Mouse (Mus musculus): ENCODE measurements around the gene Zfp609. TPM values are rescaled to one million over a fixed set of nuclear protein-coding genes. Genes with fewer than 3 reads are reported as not detected.
A peak's percentile ranks its signal among the peaks of the same experiment; 100 is the strongest.
"Not testable (repeated sequence)": the region's sequence is repeated elsewhere in the genome, so short reads cannot be mapped to it uniquely, and the experiment has no call there.

The Zfp609 gene
- total and polyA plus RNA-seq, 2 experiments from 2014 or later: 5.0 to 9.8 TPM

DNA sequence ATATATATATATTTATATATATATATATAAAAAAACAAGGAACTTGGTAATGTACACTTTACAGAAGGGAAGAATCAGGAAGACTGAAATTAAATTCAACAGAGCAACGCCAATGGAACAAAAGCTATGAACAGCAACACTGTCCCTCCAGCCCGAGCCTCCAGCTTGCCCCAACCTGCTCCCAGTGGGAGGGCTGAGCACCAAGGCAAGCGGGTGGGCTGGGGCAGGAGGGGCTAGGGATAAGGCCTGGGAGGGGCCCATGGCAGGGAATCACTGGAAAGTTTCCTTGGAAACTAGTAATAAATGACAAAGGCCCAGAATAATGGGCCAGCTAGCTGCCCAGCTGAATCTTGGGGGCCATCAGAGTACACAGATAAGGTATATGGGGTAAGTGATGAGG, 134.9 kb downstream of the Zfp609 start:
- peaks cover 45% of the 10 kb centered on the region for H3K36me3 ChIP-seq (ENCODE audit: insufficient read depth)
- WGBS: 16% methylated on average over 3 of the region's 3 CpGs
- H3K4me3 ChIP-seq (ENCODE audit: low read depth, low read length): no peak overlapping the region
- no peaks in the 10 kb centered on the region for H3K4me1 ChIP-seq (ENCODE audit: insufficient read depth)
- H3K27me3 ChIP-seq (ENCODE audit: insufficient read depth, low read length): no peaks in the 10 kb centered on the region
- H3K27ac ChIP-seq (ENCODE audit: low read depth, low read length): peak overlapping the region; percentile 1; the same call in 1 of the 2 replicates
- H3K9ac ChIP-seq: no peak overlapping the region
- DNase-seq (no peak), ATAC-seq (no peak)
- no peak for TF ChIP-seq CTCF (IDR thresholded peaks at IDR 0.05; ENCODE audit: low read depth)
- H3K9me3 ChIP-seq (ENCODE audit: low read length): no peaks in the 10 kb centered on the region
- H3K4me2 ChIP-seq (ENCODE audit: low read depth): no peak overlapping the region

DNA sequence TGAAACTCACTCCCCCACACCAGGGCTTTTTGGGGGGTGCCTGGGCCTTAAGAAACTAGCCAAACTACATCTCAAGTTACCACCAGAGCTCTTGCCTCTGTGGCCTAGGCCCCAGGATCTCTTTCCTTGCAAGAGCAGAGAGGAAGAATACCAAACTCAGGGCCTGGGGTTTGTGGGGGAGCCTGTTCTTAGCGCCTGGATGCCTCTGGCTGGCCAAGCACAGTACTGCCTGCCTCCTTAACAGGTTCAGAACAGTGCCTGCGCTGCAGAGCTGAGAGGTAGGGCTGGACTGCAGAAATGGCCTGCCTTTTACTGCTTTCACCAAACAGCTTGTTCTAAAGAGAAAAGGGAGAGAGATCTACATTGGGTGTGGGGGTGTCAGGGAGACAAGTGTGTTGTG, 137.5 kb downstream of the Zfp609 start:
- H3K27me3 ChIP-seq (ENCODE audit: insufficient read depth, low read length); H3K9me3 ChIP-seq (ENCODE audit: low read length); H3K27ac ChIP-seq (ENCODE audit: low read depth, low read length); H3K4me2 ChIP-seq (ENCODE audit: low read depth); H3K9ac ChIP-seq; ATAC-seq; DNase-seq; H3K4me1 ChIP-seq (ENCODE audit: insufficient read depth); H3K4me3 ChIP-seq (ENCODE audit: low read depth, low read length): not testable (repeated sequence)
- H3K36me3 ChIP-seq (ENCODE audit: insufficient read depth): peaks cover 37% of the 10 kb centered on the region
- WGBS: 56% methylated on average over 2 of the region's 2 CpGs

DNA sequence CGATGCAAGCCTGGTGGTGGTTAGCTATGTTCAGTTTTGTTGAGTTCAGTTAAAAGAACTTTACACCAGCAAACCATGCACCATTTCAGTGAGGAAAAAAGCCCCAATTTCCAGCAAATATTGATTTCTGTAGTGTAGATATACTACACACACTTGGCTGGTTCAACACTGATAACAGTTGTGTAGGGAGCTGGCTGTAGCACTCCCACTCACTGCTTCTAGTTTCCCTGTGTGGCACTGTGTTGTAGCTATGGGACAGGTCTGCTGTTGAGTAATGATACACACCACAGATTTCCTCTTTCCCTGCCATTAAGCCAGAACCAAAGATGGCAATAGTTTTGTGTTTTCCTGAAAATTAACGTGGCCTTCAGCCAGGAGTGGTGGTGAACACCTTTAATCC, 142.7 kb downstream of the Zfp609 start:
- DNase-seq (no peak), ATAC-seq (no peak)
- H3K4me2 ChIP-seq (ENCODE audit: low read depth): no peak overlapping the region
- no peaks in the 10 kb centered on the region for H3K27me3 ChIP-seq (ENCODE audit: insufficient read depth, low read length)
- peaks cover 12% of the 10 kb centered on the region; the same call in 1 of the 2 replicates for H3K36me3 ChIP-seq (ENCODE audit: insufficient read depth)
- 93% methylated on average over 2 of the region's 2 CpGs for WGBS
- no peak overlapping the region for H3K27ac ChIP-seq (ENCODE audit: low read depth, low read length)
- peaks cover 7% of the 10 kb centered on the region; the same call in 1 of the 2 replicates for H3K4me1 ChIP-seq (ENCODE audit: insufficient read depth)
- no peak for TF ChIP-seq CTCF (IDR thresholded peaks at IDR 0.05; ENCODE audit: low read depth)
- H3K4me3 ChIP-seq (ENCODE audit: low read depth, low read length): no peak overlapping the region
- no peaks in the 10 kb centered on the region for H3K9me3 ChIP-seq (ENCODE audit: low read length)
- H3K9ac ChIP-seq: no peak overlapping the region

DNA sequence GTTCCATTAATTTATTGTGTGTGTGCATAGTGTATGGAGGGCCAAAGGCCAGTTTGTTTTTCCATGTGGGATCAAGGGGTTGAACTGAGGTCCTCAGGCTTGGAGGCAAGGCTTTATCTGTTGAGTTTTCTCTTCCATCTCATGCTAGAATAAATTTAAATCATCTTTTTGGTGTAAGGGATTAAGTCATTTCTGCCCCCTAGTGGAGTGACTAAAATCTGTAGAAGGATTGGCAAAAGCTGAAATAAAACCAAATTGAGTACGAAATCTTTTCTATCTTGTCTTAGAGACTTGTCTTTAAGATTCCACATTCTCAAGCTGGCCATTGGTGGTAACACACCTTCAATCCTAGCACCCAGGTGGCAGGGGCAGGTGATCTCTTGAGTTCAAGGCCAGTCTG, 144.4 kb downstream of the Zfp609 start:
- no peak for ATAC-seq
- 67% methylated on average over 1 of the region's 1 CpGs for WGBS
- H3K9me3 ChIP-seq (ENCODE audit: low read length): no peaks in the 10 kb centered on the region
- peak; percentile 57 for DNase-seq
- H3K4me3 ChIP-seq (ENCODE audit: low read depth, low read length): no peak overlapping the region
- TF ChIP-seq CTCF (IDR thresholded peaks at IDR 0.05; ENCODE audit: low read depth): peak; percentile 67
- H3K36me3 ChIP-seq (ENCODE audit: insufficient read depth): peaks cover 10% of the 10 kb centered on the region; the same call in 1 of the 2 replicates
- H3K4me2 ChIP-seq (ENCODE audit: low read depth): no peak overlapping the region
- H3K27me3 ChIP-seq (ENCODE audit: insufficient read depth, low read length): no peaks in the 10 kb centered on the region
- peaks cover 23% of the 10 kb centered on the region for H3K4me1 ChIP-seq (ENCODE audit: insufficient read depth)
- no peak overlapping the region for H3K9ac ChIP-seq
- no peak overlapping the region for H3K27ac ChIP-seq (ENCODE audit: low read depth, low read length)

DNA sequence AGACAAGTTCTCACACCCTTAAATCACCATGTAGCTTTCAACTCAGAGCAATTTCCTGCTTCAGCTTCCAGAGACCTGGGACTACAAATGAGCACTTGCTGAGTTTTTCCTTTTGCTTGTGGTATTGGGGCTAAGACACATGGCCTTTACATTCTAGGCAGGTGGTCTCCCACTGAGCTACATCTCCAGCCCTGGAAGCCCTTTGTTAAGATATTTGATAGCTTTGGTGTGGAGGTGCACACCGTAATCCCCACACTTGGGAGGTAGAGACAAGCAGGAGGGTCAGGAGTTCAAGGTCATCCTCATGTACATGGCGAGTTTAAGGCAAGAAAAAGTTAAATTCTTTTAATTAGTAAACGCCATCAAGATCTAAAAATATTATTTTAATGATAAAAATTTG, 145.2 kb downstream of the Zfp609 start:
- Histone ChIP-seq H3K9me3 (ENCODE audit: low read length) (no peaks in the 10 kb centered on the region), H3K27ac (ENCODE audit: low read depth, low read length) (no peak overlapping the region), H3K4me1 (ENCODE audit: insufficient read depth) (peaks cover 31% of the 10 kb centered on the region), H3K4me3 (ENCODE audit: low read depth, low read length) (no peak overlapping the region), H3K36me3 (ENCODE audit: insufficient read depth) (peaks cover 2% of the 10 kb centered on the region; the same call in 1 of the 2 replicates), H3K9ac (no peak overlapping the region), H3K4me2 (ENCODE audit: low read depth) (no peak overlapping the region), H3K27me3 (ENCODE audit: insufficient read depth, low read length) (no peaks in the 10 kb centered on the region)
- TF ChIP-seq CTCF (IDR thresholded peaks at IDR 0.05; ENCODE audit: low read depth): no peak
- no peak for DNase-seq
- 92% methylated on average over 3 of the region's 3 CpGs for WGBS
- ATAC-seq: no peak

DNA sequence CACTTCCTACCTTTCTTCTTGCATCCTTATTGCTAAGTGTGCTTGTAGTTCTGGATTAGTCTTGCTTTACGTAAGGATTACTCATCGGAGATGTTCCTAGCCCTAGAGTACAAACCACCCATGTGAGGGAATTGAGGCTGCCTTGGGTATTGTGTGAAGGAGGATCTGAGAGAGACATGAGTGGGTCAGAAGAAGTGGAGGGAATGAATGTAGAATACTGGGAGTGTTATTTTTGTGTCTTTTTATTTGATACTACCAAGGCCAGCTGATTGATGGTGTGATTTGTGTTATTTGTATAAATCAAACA, 145.8 kb downstream of the Zfp609 start:
- Histone ChIP-seq H3K27ac (ENCODE audit: low read depth, low read length) (no peak overlapping the region), H3K9me3 (ENCODE audit: low read length) (no peaks in the 10 kb centered on the region), H3K27me3 (ENCODE audit: insufficient read depth, low read length) (no peaks in the 10 kb centered on the region), H3K4me3 (ENCODE audit: low read depth, low read length) (no peak overlapping the region), H3K4me2 (ENCODE audit: low read depth) (no peak overlapping the region), H3K36me3 (ENCODE audit: insufficient read depth) (no peaks in the 10 kb centered on the region), H3K4me1 (ENCODE audit: insufficient read depth) (peaks cover 32% of the 10 kb centered on the region), H3K9ac (no peak overlapping the region)
- no peak for TF ChIP-seq CTCF (IDR thresholded peaks at IDR 0.05; ENCODE audit: low read depth)
- WGBS: 87% methylated on average over 2 of the region's 2 CpGs
- ATAC-seq (no peak), DNase-seq (no peak)

DNA sequence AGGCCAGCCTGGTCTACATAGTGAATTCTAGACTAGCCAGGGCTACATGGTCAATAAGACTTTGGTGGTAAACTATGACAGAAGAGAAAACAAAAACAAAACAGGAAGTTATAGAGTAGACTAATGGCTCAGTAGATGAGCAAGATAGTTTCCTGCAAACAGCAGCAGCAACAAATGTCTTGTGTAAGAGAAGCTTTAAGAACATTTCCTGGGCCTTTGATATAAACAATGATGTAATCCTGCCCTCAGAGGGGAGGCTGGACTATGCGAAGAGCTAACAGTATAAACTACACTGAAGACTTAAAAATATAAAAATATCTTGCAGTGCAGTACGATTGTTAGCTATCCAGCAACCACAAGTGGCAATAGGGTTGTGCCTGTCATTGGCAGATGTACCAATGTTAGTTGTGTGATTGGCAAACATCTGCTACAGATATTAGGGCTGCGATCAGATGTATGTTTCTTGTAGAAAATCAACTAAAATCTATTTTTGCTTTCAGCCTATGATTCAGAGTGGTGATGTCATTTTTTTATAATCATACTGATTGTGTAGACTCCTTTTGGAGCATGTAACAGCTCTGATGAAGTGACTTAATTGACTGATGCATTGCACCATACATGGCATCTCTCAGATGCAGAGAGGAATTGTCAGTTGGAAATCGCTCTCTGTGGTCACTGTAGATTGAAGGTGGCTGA, 146.3 kb downstream of the Zfp609 start:
- peaks cover 32% of the 10 kb centered on the region for H3K4me1 ChIP-seq (ENCODE audit: insufficient read depth)
- H3K9ac ChIP-seq: no peak overlapping the region; the same call in 1 of the 2 replicates
- H3K9me3 ChIP-seq (ENCODE audit: low read length): no peaks in the 10 kb centered on the region
- no peak overlapping the region for H3K4me2 ChIP-seq (ENCODE audit: low read depth)
- ATAC-seq (no peak), DNase-seq (no peak)
- 84% methylated on average over 4 of the region's 4 CpGs for WGBS
- TF ChIP-seq CTCF (IDR thresholded peaks at IDR 0.05; ENCODE audit: low read depth): no peak
- no peaks in the 10 kb centered on the region for H3K27me3 ChIP-seq (ENCODE audit: insufficient read depth, low read length)
- no peak overlapping the region for H3K4me3 ChIP-seq (ENCODE audit: low read depth, low read length)
- H3K27ac ChIP-seq (ENCODE audit: low read depth, low read length): no peak overlapping the region
- H3K36me3 ChIP-seq (ENCODE audit: insufficient read depth): no peaks in the 10 kb centered on the region

All from forebrain, postnatal 0 days (tissue).